Mouse (Mus musculus): Measurements from ENCODE around the gene Ccdc17. TPM values are rescaled to one million over a fixed set of nuclear protein-coding genes. Genes with fewer than 3 reads are reported as not detected.
A peak's percentile ranks its signal among the peaks of the same experiment; 100 is the strongest.

Gene Ccdc17
- polyA plus RNA-seq, 1 experiment from 2014 or later = 2.4 TPM

GRCm38 (mm10) chr4:116612621-116613020, 16.2 kb downstream of the Ccdc17 start:
- H3K36me3 ChIP-seq = peaks cover 85% of the 10 kb centered on the region

GRCm38 (mm10) chr4:116615237-116615636, 18.8 kb downstream of the Ccdc17 start:
- no peak overlapping the region for H3K4me2 ChIP-seq
- no peaks in the 10 kb centered on the region for H3K9me3 ChIP-seq
- H3K36me3 ChIP-seq = peaks cover 88% of the 10 kb centered on the region
- WGBS = 96% methylated on average over 2 of the region's 2 CpGs
- no peak overlapping the region for H3K27ac ChIP-seq
- H3K9ac ChIP-seq (replicated peaks) = no peak overlapping the region
- H3K4me1 ChIP-seq (replicated peaks) = no peaks in the 10 kb centered on the region
- no peak for ATAC-seq (ENCODE audit: insufficient number of reproducible peaks, insufficient read depth, low FRiP score, low TSS enrichment, low read depth)
- H3K4me3 ChIP-seq (replicated peaks) = no peak overlapping the region
- H3K27me3 ChIP-seq = no peaks in the 10 kb centered on the region

More at GRCm38 (mm10) chr4:116612621-116613020, 16.2 kb downstream of the Ccdc17 start:
- ATAC-seq (ENCODE audit: insufficient number of reproducible peaks, insufficient read depth, low FRiP score, low TSS enrichment, low read depth) = no peak
- Histone ChIP-seq H3K27me3 (no peaks in the 10 kb centered on the region), H3K9ac (replicated peaks) (no peak overlapping the region), H3K4me2 (no peak overlapping the region), H3K9me3 (no peaks in the 10 kb centered on the region), H3K4me3 (replicated peaks) (no peak overlapping the region), H3K27ac (no peak overlapping the region), H3K4me1 (replicated peaks) (no peaks in the 10 kb centered on the region)
- WGBS = 94% methylated on average over 2 of the region's 2 CpGs

GRCm38 (mm10) chr4:116624831-116625230, 28.4 kb downstream of the Ccdc17 start:
- peak overlapping the region; percentile 62 for H3K4me2 ChIP-seq
- H3K27me3 ChIP-seq = no peaks in the 10 kb centered on the region
- no peaks in the 10 kb centered on the region for H3K9me3 ChIP-seq
- peaks cover 48% of the 10 kb centered on the region for H3K36me3 ChIP-seq
- peak overlapping the region; percentile 82; the same call in 1 of the 2 replicates for H3K4me3 ChIP-seq (replicated peaks)
- no peak overlapping the region for H3K27ac ChIP-seq
- peaks cover 11% of the 10 kb centered on the region for H3K4me1 ChIP-seq (replicated peaks)
- 90% methylated on average over 4 of the region's 4 CpGs for WGBS
- ATAC-seq (ENCODE audit: insufficient number of reproducible peaks, insufficient read depth, low FRiP score, low TSS enrichment, low read depth) = no peak
- H3K9ac ChIP-seq (replicated peaks) = no peak overlapping the region

- Histone ChIP-seq H3K9ac (replicated peaks) (peak overlapping the region; percentile 84), H3K4me1 (replicated peaks) (peaks cover 11% of the 10 kb centered on the region), H3K4me2 (peak overlapping the region; percentile 62), H3K36me3 (peaks cover 28% of the 10 kb centered on the region), H3K9me3 (no peaks in the 10 kb centered on the region), H3K27me3 (no peaks in the 10 kb centered on the region), H3K27ac (peak overlapping the region; percentile 95), H3K4me3 (replicated peaks) (peak overlapping the region; percentile 82)
- WGBS = under 1% methylated on average over 53 of the region's 53 CpGs
- peak; percentile 74 for ATAC-seq (ENCODE audit: insufficient number of reproducible peaks, insufficient read depth, low FRiP score, low TSS enrichment, low read depth)
These were observed 30.4 kb downstream of the Ccdc17 start for GRCm38 (mm10) chr4:116626658-116627358.

GRCm38 (mm10) chr4:116627359-116627716, 30.9 kb downstream of the Ccdc17 start:
- Histone ChIP-seq H3K4me2 (peak overlapping the region; percentile 62), H3K36me3 (peaks cover 28% of the 10 kb centered on the region), H3K27ac (peak overlapping the region; percentile 95), H3K9me3 (no peaks in the 10 kb centered on the region), H3K27me3 (no peaks in the 10 kb centered on the region), H3K4me3 (replicated peaks) (peak overlapping the region; percentile 82), H3K4me1 (replicated peaks) (peaks cover 11% of the 10 kb centered on the region), H3K9ac (replicated peaks) (peak overlapping the region; percentile 84)
- ATAC-seq (ENCODE audit: insufficient number of reproducible peaks, insufficient read depth, low FRiP score, low TSS enrichment, low read depth) = peak; percentile 84
- 0% methylated on average over 13 of the region's 13 CpGs for WGBS

- ATAC-seq (ENCODE audit: insufficient number of reproducible peaks, insufficient read depth, low FRiP score, low TSS enrichment, low read depth) = peak; percentile 75; the same call in 1 of the 2 replicates
- Histone ChIP-seq H3K4me2 (peak within 1 kb of the TSS; percentile 62), H3K27ac (peak within 1 kb of the TSS; percentile 95), H3K4me3 (replicated peaks) (peak within 1 kb of the TSS; percentile 82), H3K27me3 (no peaks in the 10 kb centered on the region), H3K9me3 (no peaks in the 10 kb centered on the region), H3K36me3 (peaks cover 27% of the 10 kb centered on the region), H3K4me1 (replicated peaks) (peaks cover 11% of the 10 kb centered on the region), H3K9ac (replicated peaks) (peak within 1 kb of the TSS; percentile 84)
- WGBS = 6% methylated on average over 23 of the region's 23 CpGs
These were observed 31.5 kb downstream of the Ccdc17 start, which contains the start of gene Nasp for GRCm38 (mm10) chr4:116627722-116628662. Gene Nasp (minus strand): TSS chr4:116627941.

- ATAC-seq (ENCODE audit: insufficient number of reproducible peaks, insufficient read depth, low FRiP score, low TSS enrichment, low read depth) = no peak
- Histone ChIP-seq H3K27ac (no peak overlapping the region), H3K27me3 (no peaks in the 10 kb centered on the region), H3K36me3 (peaks cover 79% of the 10 kb centered on the region), H3K9ac (replicated peaks) (no peak overlapping the region), H3K4me3 (replicated peaks) (no peak overlapping the region), H3K9me3 (no peaks in the 10 kb centered on the region), H3K4me1 (replicated peaks) (no peaks in the 10 kb centered on the region), H3K4me2 (no peak overlapping the region)
- 90% methylated on average over 1 of the region's 1 CpGs for WGBS
These were observed 38.7 kb downstream of the Ccdc17 start for GRCm38 (mm10) chr4:116635197-116635596.

- H3K9ac ChIP-seq (replicated peaks) = no peak overlapping the region
- no peak for ATAC-seq (ENCODE audit: insufficient number of reproducible peaks, insufficient read depth, low FRiP score, low TSS enrichment, low read depth)
- no peaks in the 10 kb centered on the region for H3K4me1 ChIP-seq (replicated peaks)
- 95% methylated on average over 6 of the region's 6 CpGs for WGBS
- H3K27me3 ChIP-seq = no peaks in the 10 kb centered on the region
- no peak overlapping the region for H3K27ac ChIP-seq
- no peak overlapping the region for H3K4me3 ChIP-seq (replicated peaks)
- no peak overlapping the region for H3K4me2 ChIP-seq
- H3K36me3 ChIP-seq = peaks cover 95% of the 10 kb centered on the region
- no peaks in the 10 kb centered on the region for H3K9me3 ChIP-seq
These were observed 42.4 kb downstream of the Ccdc17 start for GRCm38 (mm10) chr4:116638821-116639220.

- no peak overlapping the region for H3K4me2 ChIP-seq
- 92% methylated on average over 1 of the region's 1 CpGs for WGBS
These were observed 45.6 kb downstream of the Ccdc17 start for GRCm38 (mm10) chr4:116642071-116642470.

GRCm38 (mm10) chr4:116644326-116644725, 47.9 kb downstream of the Ccdc17 start:
- ATAC-seq (ENCODE audit: insufficient number of reproducible peaks, insufficient read depth, low FRiP score, low TSS enrichment, low read depth) = no peak
- 67% methylated on average over 6 of the region's 6 CpGs for WGBS

More at GRCm38 (mm10) chr4:116642071-116642470, 45.6 kb downstream of the Ccdc17 start:
- H3K36me3 ChIP-seq = peaks cover 93% of the 10 kb centered on the region
- no peak overlapping the region for H3K27ac ChIP-seq
- ATAC-seq (ENCODE audit: insufficient number of reproducible peaks, insufficient read depth, low FRiP score, low TSS enrichment, low read depth) = no peak
- H3K4me1 ChIP-seq (replicated peaks) = no peaks in the 10 kb centered on the region; the same call in 1 of the 2 replicates
- no peaks in the 10 kb centered on the region for H3K9me3 ChIP-seq
- H3K9ac ChIP-seq (replicated peaks) = no peak overlapping the region
- H3K27me3 ChIP-seq = no peaks in the 10 kb centered on the region
- no peak overlapping the region for H3K4me3 ChIP-seq (replicated peaks)

GRCm38 (mm10) chr4:116645624-116646023, 49.2 kb downstream of the Ccdc17 start:
- WGBS = 90% methylated on average over 7 of the region's 7 CpGs
- no peak for ATAC-seq (ENCODE audit: insufficient number of reproducible peaks, insufficient read depth, low FRiP score, low TSS enrichment, low read depth)
- Histone ChIP-seq H3K27ac (no peak overlapping the region), H3K36me3 (peaks cover 85% of the 10 kb centered on the region), H3K9me3 (no peaks in the 10 kb centered on the region), H3K27me3 (no peaks in the 10 kb centered on the region), H3K4me3 (replicated peaks) (no peak overlapping the region), H3K4me1 (replicated peaks) (peaks cover 26% of the 10 kb centered on the region), H3K4me2 (no peak overlapping the region), H3K9ac (replicated peaks) (no peak overlapping the region)

More at GRCm38 (mm10) chr4:116644326-116644725, 47.9 kb downstream of the Ccdc17 start:
- Histone ChIP-seq H3K4me2 (no peak overlapping the region), H3K4me3 (replicated peaks) (no peak overlapping the region), H3K36me3 (peaks cover 93% of the 10 kb centered on the region), H3K9ac (replicated peaks) (no peak overlapping the region), H3K9me3 (no peaks in the 10 kb centered on the region), H3K27ac (no peak overlapping the region), H3K27me3 (no peaks in the 10 kb centered on the region), H3K4me1 (replicated peaks) (peaks cover 15% of the 10 kb centered on the region)

All from limb, embryonic 12.5 days (tissue).